Mouse (Mus musculus) megakaryocyte, embryonic 14.5 days (primary cell): Measurements from ENCODE around the gene Gm20388. TPM values are rescaled to one million over a fixed set of nuclear protein-coding genes. Genes with fewer than 3 reads are reported as not detected.

Experiments
- H3K27me3 ChIP-seq: replicated peaks from 2 replicates; pipeline ENCODE3; 2012; ENCODE audit warnings: inconsistent platforms
- H3K36me3 ChIP-seq: replicated peaks from 2 replicates; pipeline ENCODE3; 2012; ENCODE audit warnings: low read length, inconsistent platforms, mixed read lengths
- H3K4me1 ChIP-seq: 2 replicates; pipeline ENCODE4 v1.6.1; 2012; ENCODE audit warnings: inconsistent platforms
- H3K4me3 ChIP-seq: replicated peaks from 2 replicates; pipeline ENCODE3; 2012; ENCODE audit warnings: moderate library complexity, mild to moderate bottlenecking, inconsistent platforms
- H3K9me3 ChIP-seq: 2 replicates; pipeline ENCODE4 v1.6.1; 2012; ENCODE audit warnings: inconsistent platforms
- FLI1 ChIP-seq: IDR thresholded peaks from 2 replicates; pipeline ENCODE4 v1.6.1; 2012; ENCODE audit warnings: low read length, inconsistent platforms, mixed read lengths
- GATA1 ChIP-seq: IDR thresholded peaks from 3 replicates; pipeline ENCODE4 v1.6.1; 2012; ENCODE audit warnings: mixed read lengths, low read length, inconsistent platforms, borderline replicate concordance
- polyA plus RNA-seq: library from polyadenylated mRNA; stranded (reverse); fragments of >175 nt; gene quantifications from 2 replicates; pipeline ENCODE4 v1.2.3, GENCODE M21; 2012; ENCODE audit warnings: low replicate concordance; ENCODE audit not compliant: insufficient read depth

The Gm20388 gene
- polyA plus RNA-seq, 1 experiment, result 111 TPM

DNA sequence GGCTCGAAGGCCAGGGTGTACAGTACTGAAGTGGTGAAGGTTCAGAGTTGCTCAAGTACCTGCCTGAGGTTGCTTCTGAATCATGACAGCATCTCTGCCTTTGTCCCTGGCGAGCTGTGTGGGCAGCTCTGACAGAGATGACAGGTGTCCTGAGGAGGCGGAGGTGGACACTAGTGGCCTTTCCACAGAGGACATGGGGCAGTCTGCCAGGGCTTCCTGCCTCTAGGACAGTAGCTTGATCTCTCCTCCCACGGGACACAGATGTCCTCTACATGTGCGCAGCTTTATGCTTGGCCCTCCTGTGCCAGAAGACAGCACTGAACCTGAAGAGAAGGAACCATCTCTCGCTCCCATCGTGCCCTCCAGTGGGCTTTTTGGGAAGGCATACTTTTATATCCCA, 222.5 kb downstream of the Gm20388 start:
- H3K9me3 ChIP-seq, result peaks cover 9% of the 10 kb centered on the region
- H3K27me3 ChIP-seq, result peaks cover 84% of the 10 kb centered on the region
- peaks cover 32% of the 10 kb centered on the region for H3K4me1 ChIP-seq
- TF ChIP-seq GATA1 (no peak), FLI1 (no peak)
- H3K36me3 ChIP-seq, result no peaks in the 10 kb centered on the region
- H3K4me3 ChIP-seq, result no peak overlapping the region

DNA sequence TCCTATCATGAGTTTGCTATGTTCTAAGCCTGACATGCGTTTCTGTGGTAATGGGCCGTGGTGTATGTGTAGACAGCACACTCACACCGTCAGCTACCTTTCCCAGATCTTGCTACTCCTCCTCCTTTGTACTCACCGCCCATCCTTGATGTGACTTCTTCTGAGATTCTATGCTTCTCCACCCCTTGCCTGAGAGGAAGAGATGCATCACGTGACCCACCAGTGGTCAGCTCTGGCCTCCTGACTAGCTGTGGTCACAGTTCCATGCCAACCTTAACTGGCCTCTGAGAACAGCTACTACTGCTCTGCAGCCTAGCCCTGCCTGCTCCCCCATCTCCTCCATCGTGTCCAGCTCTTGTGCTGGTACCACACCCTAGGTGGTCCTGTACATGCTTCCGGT, 225.0 kb downstream of the Gm20388 start:
- H3K4me1 ChIP-seq, result peaks cover 46% of the 10 kb centered on the region
- TF ChIP-seq GATA1 (no peak), FLI1 (no peak)
- H3K9me3 ChIP-seq, result no peaks in the 10 kb centered on the region
- H3K27me3 ChIP-seq, result peaks cover 90% of the 10 kb centered on the region
- H3K36me3 ChIP-seq, result no peaks in the 10 kb centered on the region
- H3K4me3 ChIP-seq, result peak overlapping the region; percentile 64

DNA sequence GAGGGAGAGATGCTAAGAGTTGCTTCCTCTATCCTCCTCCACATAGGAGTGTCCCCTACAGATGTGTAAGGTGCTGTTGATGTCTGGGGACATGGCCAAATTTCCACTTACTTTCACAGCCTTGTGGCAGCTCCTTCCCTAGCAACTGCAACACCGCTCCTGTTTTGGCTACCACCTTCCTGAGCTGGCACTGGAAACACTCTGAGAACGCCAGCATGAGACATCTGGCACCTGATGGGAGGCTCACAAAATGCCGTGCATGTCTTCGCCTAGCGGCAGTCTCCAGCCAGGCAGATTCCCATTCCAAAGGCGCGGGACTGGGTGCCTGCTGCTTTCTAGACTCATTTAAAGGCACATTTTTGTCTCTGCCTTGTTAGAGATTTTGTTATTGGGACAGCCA, 226.0 kb downstream of the Gm20388 start:
- peaks cover 90% of the 10 kb centered on the region for H3K27me3 ChIP-seq
- H3K4me1 ChIP-seq, result peaks cover 46% of the 10 kb centered on the region
- no peak overlapping the region for H3K4me3 ChIP-seq
- H3K9me3 ChIP-seq, result no peaks in the 10 kb centered on the region
- TF ChIP-seq GATA1 (no peak), FLI1 (no peak)
- H3K36me3 ChIP-seq, result no peaks in the 10 kb centered on the region

DNA sequence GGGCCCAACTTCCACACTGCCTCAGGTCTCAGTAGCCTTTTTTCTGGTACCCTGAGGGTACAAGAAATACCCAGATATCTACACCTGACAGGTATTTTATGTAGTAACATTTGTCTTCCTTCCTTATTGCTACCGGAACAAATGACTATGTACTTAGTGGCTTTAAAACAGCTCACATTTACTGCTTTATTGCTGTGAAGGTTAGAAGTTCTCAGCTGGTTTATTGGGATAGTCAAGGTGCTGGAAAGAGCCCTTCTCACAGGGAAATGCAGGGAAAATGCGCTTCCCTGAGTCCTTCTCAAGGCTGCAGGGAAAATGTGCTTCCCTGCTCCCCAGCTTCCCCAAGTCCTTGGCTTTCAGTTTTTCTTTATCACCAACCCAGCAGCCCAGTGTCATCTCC, 228.3 kb downstream of the Gm20388 start:
- Histone ChIP-seq H3K27me3 (peaks cover 75% of the 10 kb centered on the region), H3K9me3 (no peaks in the 10 kb centered on the region), H3K4me3 (no peak overlapping the region), H3K36me3 (no peaks in the 10 kb centered on the region), H3K4me1 (peaks cover 64% of the 10 kb centered on the region)
- TF ChIP-seq FLI1 (no peak), GATA1 (no peak)

DNA sequence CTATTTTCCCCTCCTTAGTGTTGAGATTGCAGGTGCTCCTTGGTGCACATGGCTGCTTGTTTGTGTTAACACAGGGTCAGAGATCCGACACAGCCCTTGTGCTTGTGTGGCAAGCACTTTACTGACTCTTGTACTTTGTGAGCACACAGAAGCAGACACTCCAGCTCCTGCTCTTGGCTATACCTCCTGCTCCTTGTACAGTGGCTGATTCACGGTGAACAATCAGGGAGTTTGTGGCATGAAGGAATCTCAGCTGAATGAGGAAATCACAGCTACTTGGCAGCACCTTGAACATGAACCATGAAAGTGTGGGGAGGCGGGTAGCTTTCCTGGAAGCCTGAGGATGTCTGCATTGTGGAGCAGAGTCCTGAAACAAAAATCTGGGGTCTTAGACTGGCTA, 230.1 kb downstream of the Gm20388 start:
- no peak overlapping the region for H3K4me3 ChIP-seq
- TF ChIP-seq FLI1 (no peak), GATA1 (no peak)
- peaks cover 73% of the 10 kb centered on the region for H3K4me1 ChIP-seq
- peaks cover under 1% of the 10 kb centered on the region for H3K9me3 ChIP-seq
- H3K36me3 ChIP-seq, result peaks cover 4% of the 10 kb centered on the region
- H3K27me3 ChIP-seq, result peaks cover 79% of the 10 kb centered on the region

DNA sequence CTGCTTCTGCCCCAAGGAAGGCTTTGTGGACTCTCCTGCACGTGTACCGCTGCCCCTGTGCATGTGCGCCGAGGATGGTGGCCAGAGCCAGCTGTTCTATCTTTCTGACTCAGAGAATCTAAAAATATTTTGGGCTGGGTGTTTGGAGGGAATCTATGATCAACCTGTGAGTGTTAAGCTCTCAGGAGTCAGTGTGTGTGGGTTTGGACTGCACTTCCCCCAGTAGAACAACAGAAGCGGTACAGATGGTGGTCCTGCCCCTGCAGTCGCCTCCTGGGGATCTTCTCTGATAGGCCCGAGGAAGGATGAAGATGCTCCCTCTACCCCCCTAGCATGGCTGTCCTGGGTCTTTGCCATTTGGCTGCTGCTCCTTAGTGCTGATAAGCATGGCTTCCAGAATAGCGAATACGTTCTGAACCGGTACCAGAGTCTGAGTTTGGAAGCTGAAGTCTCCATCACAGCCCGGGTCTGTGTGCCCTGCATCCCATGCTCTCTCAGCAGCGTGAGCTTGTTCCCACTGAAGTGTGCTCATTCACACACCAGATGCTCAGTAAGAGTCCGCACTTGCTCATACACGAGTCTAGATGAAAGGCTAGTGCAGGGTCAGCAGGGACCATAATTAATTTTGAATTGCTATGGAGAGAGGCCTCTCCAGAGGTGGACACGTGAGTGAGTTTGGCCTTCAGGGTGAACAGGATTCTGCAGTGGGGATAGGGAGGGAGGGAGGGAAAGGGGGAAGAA, 233.4 kb downstream of the Gm20388 start:
- TF ChIP-seq GATA1 (no peak), FLI1 (no peak)

DNA sequence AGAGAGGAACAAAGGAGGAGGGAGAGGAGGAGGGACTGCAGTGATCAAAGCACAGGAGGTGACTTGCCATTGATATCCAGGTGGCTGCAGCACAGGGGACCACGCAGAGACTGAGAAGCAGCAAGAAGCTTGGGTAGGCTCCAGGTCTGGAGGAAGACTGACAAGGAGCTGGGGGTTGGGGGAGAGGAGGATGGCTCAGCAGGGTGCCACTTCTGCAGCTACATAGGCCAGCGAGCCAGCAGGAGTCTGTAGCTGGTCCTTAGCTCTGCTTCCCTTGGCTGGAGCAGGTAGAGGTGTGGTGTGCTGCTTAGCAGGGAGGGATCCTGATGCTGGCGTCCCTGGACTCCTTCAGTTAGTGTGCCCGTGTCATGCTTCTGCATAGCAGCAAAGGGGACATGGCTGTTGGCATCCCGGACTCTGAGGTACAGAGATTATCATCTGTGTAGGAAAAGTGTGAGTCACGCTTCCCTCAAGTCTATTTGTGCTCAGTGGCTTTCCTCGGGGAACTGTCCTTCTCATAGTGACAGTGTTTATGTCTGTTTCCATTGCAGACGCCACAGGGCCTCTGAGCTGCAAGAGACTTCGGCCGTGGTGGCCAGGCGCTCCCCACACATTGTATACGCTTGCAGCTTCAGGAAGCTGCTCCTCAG, 234.1 kb downstream of the Gm20388 start:
- H3K4me1 ChIP-seq, result peaks cover 55% of the 10 kb centered on the region
- peaks cover 12% of the 10 kb centered on the region for H3K36me3 ChIP-seq
- H3K27me3 ChIP-seq, result peaks cover 58% of the 10 kb centered on the region
- H3K4me3 ChIP-seq, result no peak overlapping the region
- H3K9me3 ChIP-seq, result peaks cover 8% of the 10 kb centered on the region
- TF ChIP-seq FLI1 (no peak), GATA1 (no peak)

More for the DNA sequence above, 233.4 kb downstream of the Gm20388 start:
- Histone ChIP-seq H3K9me3 (peaks cover 8% of the 10 kb centered on the region), H3K27me3 (peaks cover 64% of the 10 kb centered on the region), H3K36me3 (peaks cover 12% of the 10 kb centered on the region), H3K4me1 (peaks cover 62% of the 10 kb centered on the region), H3K4me3 (no peak overlapping the region)

DNA sequence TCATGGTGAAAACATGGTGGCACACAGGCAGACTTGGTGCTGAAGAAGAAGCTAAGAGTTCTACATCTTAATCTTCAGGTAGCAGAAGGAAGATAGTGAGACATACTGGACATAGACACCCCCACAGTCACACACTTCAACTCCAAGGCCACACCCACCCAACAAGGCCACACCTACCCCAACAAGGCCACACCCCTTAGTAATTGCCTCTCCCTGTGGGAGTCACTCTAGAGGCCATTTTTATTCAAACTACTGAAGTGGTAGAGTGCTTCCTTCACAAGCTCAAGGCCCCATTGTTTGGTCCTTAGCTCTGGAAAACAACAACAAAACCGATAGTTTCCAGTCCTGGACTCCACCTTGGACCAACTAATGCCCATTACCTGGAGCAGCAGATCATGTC, 235.4 kb downstream of the Gm20388 start:
- Histone ChIP-seq H3K36me3 (peaks cover 16% of the 10 kb centered on the region), H3K4me3 (no peak overlapping the region), H3K4me1 (peaks cover 50% of the 10 kb centered on the region), H3K27me3 (peaks cover 55% of the 10 kb centered on the region), H3K9me3 (peaks cover 8% of the 10 kb centered on the region)
- TF ChIP-seq GATA1 (no peak), FLI1 (no peak)

DNA sequence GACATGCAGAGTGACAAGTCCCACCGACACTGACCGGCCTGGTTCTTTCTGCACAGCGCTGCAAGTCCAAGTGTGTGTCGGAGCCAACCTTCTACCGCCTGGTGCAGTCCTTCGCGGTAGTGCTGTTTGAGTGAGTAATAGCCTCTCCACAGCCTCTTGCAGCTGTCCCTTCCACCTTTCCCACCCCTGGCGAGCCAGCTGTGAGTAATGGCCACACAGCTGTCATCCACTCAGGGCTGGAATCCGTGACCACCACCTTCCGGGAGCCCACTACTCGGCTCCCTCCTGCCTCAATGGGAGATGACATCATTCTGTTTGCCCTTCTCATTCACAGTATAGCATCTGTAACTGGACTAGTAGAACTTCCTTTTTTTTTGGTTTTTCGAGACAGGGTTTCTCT, 239.4 kb downstream of the Gm20388 start:
- Histone ChIP-seq H3K4me3 (no peak overlapping the region), H3K27me3 (peaks cover 45% of the 10 kb centered on the region), H3K36me3 (peaks cover 37% of the 10 kb centered on the region), H3K4me1 (peaks cover 47% of the 10 kb centered on the region), H3K9me3 (peaks cover 8% of the 10 kb centered on the region)
- TF ChIP-seq GATA1 (no peak), FLI1 (no peak)

DNA sequence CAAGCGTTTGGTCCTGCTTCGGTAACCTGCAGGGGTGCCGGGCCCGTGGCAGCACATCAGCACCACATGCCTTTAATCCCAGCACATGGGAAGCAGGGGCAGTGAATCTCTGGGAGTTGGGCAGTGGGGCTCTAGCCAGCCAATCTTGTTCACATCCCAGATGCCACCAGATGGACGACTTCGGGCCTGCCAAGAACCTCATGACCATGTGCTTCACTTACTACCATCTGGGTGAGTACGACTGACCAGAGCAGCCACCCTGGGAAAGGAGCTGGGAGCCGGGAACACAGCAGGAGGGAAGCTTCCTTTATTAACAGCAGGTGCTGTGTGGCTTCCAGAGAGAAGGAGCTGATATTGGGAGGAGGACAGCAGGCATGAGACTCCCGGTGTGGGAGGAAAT, 240.5 kb downstream of the Gm20388 start:
- peak overlapping the region; percentile 21 for H3K4me3 ChIP-seq
- peaks cover 49% of the 10 kb centered on the region for H3K4me1 ChIP-seq
- H3K36me3 ChIP-seq, result peaks cover 30% of the 10 kb centered on the region
- peaks cover 43% of the 10 kb centered on the region for H3K27me3 ChIP-seq
- peaks cover 4% of the 10 kb centered on the region for H3K9me3 ChIP-seq
- TF ChIP-seq GATA1 (no peak), FLI1 (no peak)
